In the genomic region with DNA sequence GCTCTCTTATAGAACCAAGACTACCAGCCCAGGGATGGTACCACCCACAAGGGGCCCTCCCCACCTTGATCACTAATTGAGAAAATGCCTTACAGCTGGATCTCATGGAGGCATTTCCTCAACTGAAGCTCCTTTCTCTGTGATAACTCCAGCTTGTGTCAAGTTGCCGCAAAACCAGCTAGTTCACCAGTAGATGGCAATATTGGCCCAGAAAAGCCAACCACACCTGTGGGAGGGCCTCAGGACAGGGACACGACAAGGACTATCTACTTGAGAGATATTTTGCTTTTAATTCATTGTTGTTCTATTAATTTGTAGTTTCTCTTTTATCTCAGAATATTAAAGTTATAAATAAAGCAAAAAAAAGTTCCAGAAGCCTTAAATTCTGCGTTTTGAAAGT, we compare ENCODE assay signal across 8 mouse cellular contexts.
DNase-seq lines count a peak whose midpoint lies in the region; ATAC-seq lines count a peak whose summit lies in the region.
"Not testable (repeated sequence)": the region's sequence is repeated elsewhere in the genome, so short reads cannot be mapped to it uniquely, and the experiment has no call there.

No protein-coding gene starts in this region.

- intact Hi-C loops in left cerebral cortex, postnatal 25 days (cut with DNase I), result loop anchor here (1.0 to 5.0 kb wide), 4 partner anchors 99 to 545 kb away; no protein-coding TSS in a partner anchor

- not testable (repeated sequence) for H3K36me3 ChIP-seq in midbrain, embryonic 13.5 days

- not testable (repeated sequence) for H3K4me2 ChIP-seq in midbrain, embryonic 13.5 days (replicated peaks)

- not testable (repeated sequence) for H3K9ac ChIP-seq in midbrain, embryonic 13.5 days (replicated peaks)

- ATAC-seq in midbrain, embryonic 13.5 days, result peak; percentile 77; the same call in 1 of the 2 replicates

- H3K4me1 ChIP-seq in midbrain, embryonic 13.5 days (replicated peaks), result not testable (repeated sequence)

- H3K27ac ChIP-seq in midbrain, embryonic 13.5 days, result not testable (repeated sequence)

- DNase-seq in 3T3-L1 (ENCODE audit: low read depth, low spot score), result peak; percentile 38
- DNase-seq in adrenal gland, postnatal 10 days, result peak; percentile 69
- DNase-seq in embryo, embryonic 10.5 days (ENCODE audit: low spot score), result peak; percentile 79
- DNase-seq in heart, adult 18-20 months, result peak; percentile 40 to 67
- peak; percentile 71 for DNase-seq in kidney, adult 9 months
- peak; percentile 56 to 78 for DNase-seq in left cerebral cortex, postnatal 25 days (ENCODE audit: low spot score in 2 of 2)
- peak; percentile 12 for DNase-seq in skeletal muscle tissue, adult 2 months (ENCODE audit: low read depth, low spot score)

- not testable (repeated sequence) for H3K4me3 ChIP-seq in midbrain, embryonic 13.5 days (replicated peaks)

- H3K9me3 ChIP-seq in midbrain, embryonic 13.5 days, result not testable (repeated sequence)

- 17% methylated on average over 3 of the region's 3 CpGs for WGBS in midbrain, embryonic 13.5 days

- not testable (repeated sequence) for H3K27me3 ChIP-seq in midbrain, embryonic 13.5 days

Comparison
In these comparisons a context has a peak if more than half of its experiments do, and no peak if none do; other contexts are left out.
1. DNase-seq: peak in every context shown above with its lines; median percentile 79 in embryo, embryonic 10.5 days; 71 in kidney, adult 9 months; 69 in adrenal gland, postnatal 10 days; 67 in left cerebral cortex, postnatal 25 days; 54 in heart, adult 18-20 months; 38 in 3T3-L1; 12 in skeletal muscle tissue, adult 2 months.